Mouse (Mus musculus) thymus, adult 2 months (tissue): Measurements from ENCODE around the gene Usp45. TPM values are rescaled to one million over a fixed set of nuclear protein-coding genes. Genes with fewer than 3 reads are reported as not detected.

ENCODE experiments used
- DNase-seq: peaks from one replicate; pipeline ENCODE4 v3.0.0; 2021
- H3K27ac ChIP-seq: fragments of 200-500 bp; 2 replicates; pipeline ENCODE4 v1.5.1; 2012; ENCODE audit warnings: low read length, control low read depth; ENCODE audit not compliant: control insufficient read depth, insufficient read depth
- H3K27me3 ChIP-seq: fragments of 200-500 bp; 2 replicates; pipeline ENCODE4 v1.6.1; 2012; ENCODE audit warnings: mild to moderate bottlenecking, low read length, moderate library complexity, mixed read lengths; ENCODE audit not compliant: control insufficient read depth, insufficient read depth
- H3K36me3 ChIP-seq: fragments of 200-500 bp; 2 replicates; pipeline ENCODE4 v1.6.1; 2012; ENCODE audit warnings: mild to moderate bottlenecking, low read length, moderate library complexity; ENCODE audit not compliant: control insufficient read depth, insufficient read depth
- H3K4me1 ChIP-seq: fragments of 200-500 bp; replicated peaks from 2 replicates; pipeline ENCODE4 v1.6.1; 2012; ENCODE audit warnings: low read length; ENCODE audit not compliant: control insufficient read depth, insufficient read depth
- H3K4me3 ChIP-seq: fragments of 200-500 bp; 2 replicates; pipeline ENCODE4 v1.5.1; 2012; ENCODE audit warnings: mild to moderate bottlenecking, low read length, control low read depth, moderate library complexity; ENCODE audit not compliant: control insufficient read depth, insufficient read depth
- CTCF ChIP-seq: fragments of 200-500 bp; IDR thresholded peaks from 2 replicates; pipeline ENCODE4 v1.5.1; 2012; ENCODE audit warnings: mild to moderate bottlenecking, control low read depth, low read length, moderate library complexity, borderline replicate concordance; ENCODE audit not compliant: control insufficient read depth, poor library complexity, insufficient read depth; ENCODE audit errors: extremely low read depth
- POLR2A ChIP-seq: fragments of 200-500 bp; IDR thresholded peaks from 2 replicates; pipeline ENCODE4 v1.6.1; 2012; ENCODE audit warnings: mild to moderate bottlenecking, low read length, control low read depth, moderate library complexity; ENCODE audit not compliant: control insufficient read depth, poor library complexity, insufficient read depth; ENCODE audit errors: extremely low read depth
- WGBS: fragments of 180-500 bp; shearing (Covaris S2); methylation state at CpG from one replicate; pipeline ENCODE4 v1.1.7; 2018; 5-methylcytosine and 5-hydroxymethylcytosine counted together
- polyA plus RNA-seq: library from polyadenylated mRNA; depleted of rRNA; stranded (reverse); fragments of >200 nt; gene quantifications from 2 replicates; pipeline ENCODE4 v1.2.3, GENCODE M21; 2012

Usp45 gene
- polyA plus RNA-seq, 1 experiment, result 5.6 TPM

DNA sequence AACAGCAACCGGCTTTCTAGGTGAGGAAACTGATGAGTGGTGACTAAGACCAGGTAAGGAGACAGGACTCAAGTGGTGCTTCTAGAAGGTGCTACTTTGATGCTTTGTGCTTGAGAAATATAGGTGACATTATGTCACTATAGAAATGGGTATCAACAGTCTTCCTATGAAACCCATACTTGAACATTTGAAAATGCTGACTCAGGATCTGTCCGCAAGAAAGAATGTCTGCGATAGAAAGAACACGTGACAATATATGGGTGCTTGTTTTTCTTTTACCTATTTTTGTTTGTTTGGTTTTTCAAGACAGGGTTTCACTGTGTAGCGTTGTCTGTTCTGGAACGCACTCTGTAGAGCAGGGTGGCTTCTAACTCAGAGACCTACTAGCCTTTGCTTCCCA lies 45.7 kb downstream of the Usp45 start:
- Histone ChIP-seq H3K27me3 (no peaks in the 10 kb centered on the region), H3K4me3 (no peak overlapping the region), H3K27ac (no peak overlapping the region), H3K36me3 (no peaks in the 10 kb centered on the region), H3K4me1 (no peaks in the 10 kb centered on the region)
- DNase-seq, result no peak
- 97% methylated on average over 6 of the region's 6 CpGs for WGBS
- TF ChIP-seq CTCF (no peak), POLR2A (no peak)

DNA sequence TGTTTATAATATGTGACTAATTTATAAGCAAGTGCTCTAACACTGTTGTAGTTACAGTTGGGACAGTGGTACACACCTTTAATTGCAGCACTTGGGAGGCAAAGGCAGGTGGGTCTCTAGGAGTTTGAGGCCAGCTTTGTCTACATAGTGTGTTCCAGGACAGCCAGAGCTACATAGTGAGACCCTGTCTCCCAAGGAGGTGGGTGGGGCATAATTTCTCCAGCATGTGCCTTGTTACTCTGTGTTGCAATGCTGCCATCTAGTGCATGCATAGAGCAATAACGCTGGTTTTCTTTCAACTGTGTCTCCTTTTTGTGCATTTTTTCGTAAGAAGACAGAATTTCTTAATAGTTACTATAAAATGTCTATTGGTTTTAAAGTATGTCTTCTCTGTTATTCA lies 47.1 kb downstream of the Usp45 start:
- H3K36me3 ChIP-seq, result no peaks in the 10 kb centered on the region
- H3K27ac ChIP-seq, result no peak overlapping the region
- H3K4me3 ChIP-seq, result no peak overlapping the region
- peak; percentile 45 for DNase-seq
- 36% methylated on average over 2 of the region's 2 CpGs for WGBS
- TF ChIP-seq POLR2A, result no peak
- TF ChIP-seq CTCF, result no peak
- H3K4me1 ChIP-seq, result no peaks in the 10 kb centered on the region
- no peaks in the 10 kb centered on the region for H3K27me3 ChIP-seq

DNA sequence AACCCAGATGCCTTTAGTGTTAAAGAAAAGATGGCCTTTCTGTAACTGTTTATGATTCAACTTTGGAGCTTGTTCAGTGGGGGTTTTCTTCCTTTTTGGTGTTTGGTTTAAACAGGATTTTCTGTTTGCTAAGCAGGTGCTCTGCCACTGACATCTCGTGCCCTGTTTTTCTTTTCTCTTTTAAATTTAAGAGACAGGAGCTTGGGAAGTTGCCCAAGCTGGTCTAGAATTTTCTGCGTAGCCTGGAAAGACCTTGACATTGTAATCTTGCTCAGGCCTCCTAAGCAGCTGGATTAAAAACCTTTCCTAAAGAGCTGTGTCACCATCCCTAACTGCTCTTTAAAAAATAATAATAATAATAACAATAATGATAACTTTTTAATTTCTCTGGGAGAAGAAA lies 59.7 kb downstream of the Usp45 start:
- Histone ChIP-seq H3K4me1 (no peaks in the 10 kb centered on the region), H3K36me3 (peaks cover 9% of the 10 kb centered on the region; the same call in 1 of the 2 replicates), H3K4me3 (no peak overlapping the region), H3K27ac (no peak overlapping the region), H3K27me3 (no peaks in the 10 kb centered on the region)
- WGBS, result 88% methylated on average over 2 of the region's 2 CpGs
- no peak for DNase-seq
- TF ChIP-seq CTCF, result no peak
- TF ChIP-seq POLR2A, result no peak

DNA sequence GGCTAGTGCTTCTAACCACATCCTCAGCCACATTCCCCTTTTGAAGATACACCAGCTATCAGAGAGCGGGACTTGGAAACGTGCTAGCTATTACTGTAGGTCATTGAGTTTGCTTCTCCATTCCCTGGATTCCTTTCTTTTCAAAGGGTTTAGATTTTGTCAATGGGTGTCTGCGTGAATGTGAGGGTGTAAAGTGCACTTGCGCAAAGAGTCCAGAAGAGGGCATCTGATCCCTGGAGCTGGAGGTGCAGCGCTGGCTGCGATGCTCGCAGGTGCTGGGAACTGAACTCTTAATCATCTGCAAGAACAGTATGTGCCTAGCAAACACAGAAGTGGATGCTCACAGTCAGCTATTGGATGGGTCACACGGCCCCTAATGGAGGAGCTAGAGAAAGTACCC lies 65.9 kb downstream of the Usp45 start:
- TF ChIP-seq POLR2A (no peak), CTCF (no peak)
- no peaks in the 10 kb centered on the region for H3K4me1 ChIP-seq
- H3K27ac ChIP-seq, result no peak overlapping the region
- DNase-seq, result no peak
- 93% methylated on average over 8 of the region's 8 CpGs for WGBS
- H3K4me3 ChIP-seq, result no peak overlapping the region
- peaks cover 3% of the 10 kb centered on the region; the same call in 1 of the 2 replicates for H3K36me3 ChIP-seq
- no peaks in the 10 kb centered on the region for H3K27me3 ChIP-seq

DNA sequence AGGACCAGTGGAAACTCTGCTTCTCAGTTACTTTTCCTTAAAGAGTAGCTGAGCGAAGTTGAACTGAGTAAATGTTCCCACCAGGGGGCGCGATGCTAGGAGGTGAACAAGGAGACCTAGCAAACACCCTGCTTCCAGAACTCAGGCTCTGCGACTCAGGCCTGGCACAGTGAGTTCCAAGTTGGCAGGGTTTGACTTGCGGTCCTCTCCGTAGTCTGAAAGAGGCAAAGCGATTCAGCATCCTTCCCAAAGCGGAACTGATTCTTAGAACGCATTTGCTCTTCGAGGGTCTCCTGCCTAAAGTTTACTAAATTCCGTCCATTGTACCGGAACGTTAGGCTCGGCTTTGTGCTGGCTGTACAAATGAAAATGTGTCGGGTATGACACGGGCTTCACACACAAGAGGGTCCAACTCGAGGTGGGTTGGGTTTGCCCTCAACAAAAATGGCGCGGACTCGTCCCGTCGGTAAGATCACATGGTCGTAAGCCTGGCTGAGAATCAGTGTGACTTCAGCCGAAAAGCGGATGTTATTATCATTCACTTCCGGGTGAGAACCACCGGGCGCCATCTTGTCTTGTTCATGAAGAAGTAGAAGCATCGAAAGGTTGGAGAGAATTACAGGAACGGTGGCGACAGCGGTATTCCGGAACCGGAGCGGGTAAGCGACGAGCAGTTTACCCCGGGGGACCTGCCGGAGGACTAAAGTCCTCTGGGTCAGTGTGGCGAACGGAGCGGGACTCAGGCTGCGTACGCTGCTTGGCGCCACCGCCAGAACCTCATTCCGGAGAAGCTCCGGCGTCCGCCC lies 80.7 kb downstream of the Usp45 start, which contains the start of gene Pnisr:
Gene Pnisr (plus strand): TSS at position 103 of the 806 bp plus-strand sequence.
- Histone ChIP-seq H3K4me1 (peaks cover 3% of the 10 kb centered on the region), H3K27ac (peak within 1 kb of the TSS; percentile 88), H3K27me3 (no peaks in the 10 kb centered on the region), H3K36me3 (no peaks in the 10 kb centered on the region), H3K4me3 (peak within 1 kb of the TSS; percentile 92)
- TF ChIP-seq CTCF, result peak; percentile 83; the same call in 1 of the 2 replicates
- TF ChIP-seq POLR2A, result no peak
- peak; percentile 91 for DNase-seq
- under 1% methylated on average over 50 of the region's 50 CpGs for whole genome bisulfite sequencing

DNA sequence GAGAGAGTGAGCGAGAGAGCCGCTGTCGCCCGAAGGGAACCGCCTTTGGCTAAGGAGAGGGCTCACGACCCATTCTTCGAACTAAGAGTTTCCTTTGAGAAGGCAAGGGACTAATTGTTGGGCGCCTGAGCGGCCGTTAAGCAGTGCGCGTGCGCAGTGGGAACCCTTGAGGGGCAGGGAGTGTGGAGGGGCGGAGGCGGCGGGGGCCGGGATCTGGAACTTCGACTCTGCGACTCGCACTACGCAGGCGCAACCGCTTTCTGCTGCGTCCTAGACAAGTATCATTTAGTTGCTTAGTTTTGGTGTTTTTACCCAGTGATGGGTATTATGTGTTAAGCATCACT lies 81.3 kb downstream of the Usp45 start:
- Histone ChIP-seq H3K27me3 (no peaks in the 10 kb centered on the region), H3K4me3 (peak overlapping the region; percentile 92), H3K36me3 (peaks cover 3% of the 10 kb centered on the region; the same call in 1 of the 2 replicates), H3K27ac (peak overlapping the region; percentile 88), H3K4me1 (peaks cover 3% of the 10 kb centered on the region)
- WGBS, result under 1% methylated on average over 24 of the region's 24 CpGs
- TF ChIP-seq CTCF, result no peak
- TF ChIP-seq POLR2A, result peak; percentile 34; the same call in 1 of the 2 replicates
- DNase-seq, result peak; percentile 89

DNA sequence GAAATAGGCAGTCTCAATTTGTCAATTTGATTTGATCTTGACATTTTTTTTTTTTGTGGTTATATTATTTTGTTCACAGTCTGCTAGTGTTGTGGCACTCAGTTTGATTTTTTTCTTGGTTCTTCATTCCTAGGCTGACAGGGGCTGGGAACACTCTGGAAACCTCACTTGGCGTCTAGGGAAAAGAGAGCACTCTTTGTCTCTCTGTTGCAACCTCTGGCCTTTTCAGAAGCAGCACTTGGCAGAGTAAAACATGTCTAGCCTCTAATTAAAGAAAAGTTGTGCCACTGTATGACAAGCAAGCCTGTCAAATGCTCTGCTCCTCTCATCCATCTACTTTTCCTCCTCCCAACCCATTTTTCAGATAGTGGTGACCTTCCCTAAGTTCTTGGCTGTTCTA lies 90.5 kb downstream of the Usp45 start:
- no peak overlapping the region for H3K27ac ChIP-seq
- TF ChIP-seq CTCF, result no peak
- TF ChIP-seq POLR2A, result no peak
- no peaks in the 10 kb centered on the region for H3K27me3 ChIP-seq
- 95% methylated on average over 1 of the region's 1 CpGs for whole genome bisulfite sequencing
- no peak overlapping the region for H3K4me3 ChIP-seq
- no peaks in the 10 kb centered on the region for H3K4me1 ChIP-seq
- peaks cover 59% of the 10 kb centered on the region for H3K36me3 ChIP-seq
- DNase-seq, result no peak
